Mouse (Mus musculus): ENCODE measurements around the gene Hoxa6.

Hoxa6 gene

DNA sequence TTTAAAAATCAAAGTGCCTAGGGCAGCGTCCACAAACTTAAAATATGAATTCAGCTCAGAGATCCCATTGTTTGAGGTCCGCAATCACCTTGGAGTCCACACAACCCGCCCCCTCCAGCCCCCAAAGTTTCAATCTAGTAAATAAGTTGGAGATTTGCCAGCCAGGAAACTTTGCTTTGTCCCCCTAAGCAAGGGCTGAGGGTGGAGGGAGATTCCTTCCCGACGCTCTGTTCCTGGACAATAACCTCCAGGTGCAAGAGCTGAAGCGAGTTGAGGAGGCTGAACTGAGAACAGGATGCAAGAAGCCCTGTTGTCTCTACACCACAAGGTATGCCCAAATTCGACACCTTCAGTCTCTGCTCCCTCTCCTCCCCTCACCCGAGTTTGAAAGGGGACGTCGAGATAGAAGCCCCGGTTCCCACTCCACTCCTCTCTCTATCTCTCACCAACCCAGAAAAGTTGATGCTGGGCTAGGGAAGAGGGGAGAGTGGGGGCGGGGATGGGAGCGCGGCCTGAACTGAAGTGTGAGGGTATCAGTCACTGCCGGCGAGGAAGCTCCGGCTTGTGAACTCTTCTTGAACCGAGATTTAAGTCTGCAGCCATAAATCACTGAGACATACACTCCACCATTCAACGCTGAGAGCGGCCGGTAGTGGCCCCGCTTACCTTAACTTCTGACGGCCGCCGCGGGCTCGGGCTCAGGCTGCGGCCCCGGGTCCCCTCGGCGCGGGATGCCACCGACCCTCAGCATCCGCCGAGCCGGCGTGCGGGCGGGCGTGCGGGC is 33.4 kb downstream of the Hoxa6 start:
- no peak for DNase-seq

DNA sequence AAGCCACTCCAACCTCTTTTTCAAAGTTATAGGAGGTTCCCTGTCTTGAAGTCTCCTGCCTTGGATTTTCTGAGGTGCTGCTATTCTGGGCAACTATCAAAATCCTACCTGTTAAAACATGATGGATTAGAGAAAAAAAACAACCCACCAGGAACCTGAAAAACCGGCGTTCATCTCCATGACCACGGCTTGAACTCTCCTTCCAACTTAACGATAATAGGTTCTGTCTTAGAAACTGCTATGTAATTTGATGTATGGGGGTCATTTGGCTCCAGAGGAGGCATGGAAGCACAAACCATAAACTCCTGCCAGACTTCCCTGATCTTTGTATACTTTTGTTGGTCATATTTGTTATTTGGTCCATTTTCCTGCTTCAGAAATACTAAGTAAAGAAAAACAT is 34.9 kb downstream of the Hoxa6 start:
- no peak for DNase-seq

DNA sequence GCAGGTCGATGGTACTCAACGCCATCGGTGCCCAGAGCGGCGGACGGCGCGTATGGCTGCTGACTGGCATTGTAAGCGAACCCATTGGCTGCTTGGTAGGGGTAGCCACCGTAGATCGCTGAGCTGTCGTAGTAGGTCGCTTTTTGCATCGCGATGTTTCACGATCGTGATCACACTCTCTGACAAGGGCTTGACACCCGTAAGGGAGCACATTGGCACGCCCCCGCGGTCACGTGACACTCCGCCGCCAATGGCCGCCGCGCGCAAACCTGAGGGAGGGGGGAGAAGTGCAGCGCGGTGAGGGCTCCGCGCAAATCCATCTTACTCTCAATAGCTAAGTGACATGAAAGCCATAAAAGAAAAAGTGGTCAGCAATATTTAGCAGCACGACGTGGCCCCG is 36.0 kb downstream of the Hoxa6 start:
- DNase-seq = no peak

DNA sequence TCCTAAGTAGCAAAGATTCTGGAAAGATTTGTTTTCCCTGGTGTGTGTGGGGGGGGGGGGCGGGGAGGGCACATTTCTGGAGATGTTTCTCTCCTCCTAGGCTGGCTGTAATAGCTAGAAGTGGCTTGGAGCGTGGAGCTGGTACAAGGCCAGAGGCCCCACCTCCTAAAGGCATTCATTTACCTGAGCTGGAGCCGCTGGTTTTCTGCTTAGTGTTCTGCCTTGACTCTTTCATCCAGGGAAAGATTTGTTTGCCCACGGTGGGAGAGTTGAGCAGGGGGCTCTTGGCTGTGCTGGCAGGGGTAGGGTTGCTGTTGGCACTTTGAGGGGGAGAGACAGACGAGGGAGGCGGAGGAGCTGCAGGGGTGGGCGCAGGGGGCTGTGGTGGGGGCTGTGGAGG is 36.6 kb downstream of the Hoxa6 start:
- no peak for DNase-seq

DNA sequence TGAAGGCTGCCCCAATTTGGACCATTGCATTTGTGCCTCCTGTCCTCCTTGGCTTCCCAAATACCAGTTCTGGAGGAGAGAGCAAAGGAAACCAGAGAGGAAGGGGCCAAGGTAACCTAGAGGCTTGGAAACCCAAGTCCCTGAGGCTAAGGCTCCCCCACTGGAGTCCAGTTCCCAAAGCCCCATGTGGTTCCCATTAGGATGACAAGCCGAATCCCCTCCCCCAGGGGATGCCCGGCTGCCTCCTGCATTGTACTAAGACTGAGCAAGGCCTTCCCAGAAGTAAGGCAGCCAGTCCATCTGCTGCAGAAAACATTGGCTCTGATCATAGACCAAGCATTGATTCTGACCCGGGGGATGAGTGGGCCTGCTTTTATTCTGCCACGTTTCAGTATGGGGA is 37.2 kb downstream of the Hoxa6 start:
- no peak for DNase-seq

DNA sequence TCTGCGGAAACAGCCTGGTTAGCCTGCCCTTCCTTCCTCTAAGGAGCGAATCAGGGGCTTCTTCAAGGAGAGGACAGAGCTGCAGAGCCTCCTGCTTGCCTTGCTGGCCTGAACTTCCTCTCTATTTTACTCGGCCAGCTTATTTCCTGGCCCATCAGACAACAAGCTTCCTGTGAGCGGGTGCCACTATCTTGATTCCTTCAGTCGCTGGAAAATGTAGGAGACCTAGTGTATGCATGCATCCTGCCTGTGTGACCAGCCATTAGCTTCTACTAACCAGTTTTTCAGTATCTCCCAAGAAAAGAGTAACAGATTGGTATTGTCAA is 37.7 kb downstream of the Hoxa6 start:
- no peak for DNase-seq

DNA sequence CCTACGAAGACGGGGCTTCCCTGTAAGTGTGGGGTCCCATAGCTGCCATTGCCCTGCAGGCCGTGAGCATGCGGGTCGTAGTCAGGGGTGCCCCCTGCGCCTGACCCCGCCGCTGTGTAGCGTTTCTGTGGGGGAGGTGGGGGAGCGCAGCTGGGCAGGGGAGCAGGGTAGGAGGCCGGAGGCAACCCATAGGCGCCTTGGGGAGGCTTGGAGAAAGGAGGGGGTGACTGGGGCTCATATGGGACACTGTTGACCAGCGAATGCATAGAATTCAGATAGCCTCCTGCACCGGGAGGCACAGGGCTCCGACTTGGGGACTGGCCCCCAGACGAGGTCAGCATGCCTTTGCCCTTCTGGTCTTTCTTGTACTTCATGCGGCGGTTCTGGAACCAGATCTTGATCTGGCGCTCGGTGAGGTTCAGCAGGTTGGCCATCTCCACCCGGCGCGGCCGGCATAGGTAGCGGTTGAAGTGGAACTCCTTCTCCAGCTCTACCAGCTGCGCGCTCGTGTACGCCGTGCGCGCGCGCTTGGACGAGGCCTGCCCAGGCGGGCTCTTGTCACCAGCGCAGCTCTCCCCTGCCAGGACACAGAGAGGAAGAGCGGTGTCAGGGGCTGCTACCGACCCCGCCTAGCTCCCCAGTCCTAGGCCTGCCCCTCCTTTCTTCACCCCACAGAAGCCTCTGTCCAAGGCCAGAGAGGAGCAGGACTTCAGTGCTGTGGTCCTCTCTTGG is 38.2 kb downstream of the Hoxa6 start:
- no peak for DNase-seq

DNA sequence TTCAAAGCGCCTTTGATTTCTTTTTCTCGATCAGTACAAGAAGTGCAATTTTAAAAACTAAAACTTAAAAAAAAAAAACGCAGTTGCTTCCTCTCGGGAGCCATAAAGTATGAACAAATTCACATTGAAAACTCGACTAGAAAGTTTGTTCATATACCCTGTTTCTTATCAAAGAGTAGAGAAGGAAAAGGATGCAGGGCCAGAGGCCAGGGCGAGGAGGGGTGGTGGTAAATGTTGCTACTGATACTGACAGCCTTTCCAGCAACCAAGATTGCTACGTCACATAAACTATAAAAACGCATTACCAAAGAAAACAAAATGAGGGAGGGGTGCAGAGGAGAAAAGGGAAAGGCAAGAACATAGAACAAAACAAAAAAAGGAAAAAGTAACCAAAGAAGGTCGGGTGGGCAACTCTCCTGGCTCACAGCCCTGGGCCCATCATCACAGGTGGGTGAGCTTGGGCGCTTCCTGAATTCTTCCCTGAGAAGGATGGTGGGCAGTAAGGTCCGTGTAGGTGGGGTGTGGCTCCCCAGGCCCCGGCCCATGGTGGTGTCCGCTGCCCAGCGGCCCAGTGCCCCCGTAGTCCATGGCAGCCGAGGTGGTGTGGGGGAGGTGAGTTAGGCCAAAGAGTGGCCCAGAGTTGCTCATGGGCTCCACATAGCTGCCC is 38.9 kb downstream of the Hoxa6 start:
- DNase-seq = no peak

GRCm38 (mm10) chr6:52168191-52169055 is 40.1 kb downstream of the Hoxa6 start:
- no peak for DNase-seq

DNA sequence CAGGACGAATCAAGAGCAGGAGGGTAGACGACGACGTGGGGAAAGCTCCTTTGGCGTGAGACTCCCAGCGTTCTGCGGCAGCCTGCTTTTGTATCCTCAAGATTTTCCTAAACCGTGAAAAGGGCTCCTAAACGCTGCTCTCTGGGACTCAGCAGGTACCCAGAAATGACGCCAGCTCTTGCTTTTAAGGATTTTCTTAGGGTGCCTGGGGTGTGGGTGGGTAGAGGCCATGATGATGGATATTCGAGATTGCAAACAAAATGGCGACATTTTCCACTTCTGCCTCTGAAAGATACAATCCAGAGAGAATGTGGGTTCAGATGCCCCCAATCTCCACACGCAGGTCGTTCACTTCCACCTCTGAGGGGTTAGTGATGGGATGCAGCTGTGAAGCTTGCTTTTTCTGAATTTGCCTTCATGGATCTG is 40.8 kb downstream of the Hoxa6 start:
- no peak for DNase-seq

- DNase-seq = no peak
These were observed 41.3 kb downstream of the Hoxa6 start for GRCm38 (mm10) chr6:52167176-52167575.

GRCm38 (mm10) chr6:52166431-52167077 is 42.0 kb downstream of the Hoxa6 start:
- DNase-seq = no peak

GRCm38 (mm10) chr6:52165441-52166370 is 42.8 kb downstream of the Hoxa6 start:
- DNase-seq = no peak

- no peak for DNase-seq
These were observed 43.7 kb downstream of the Hoxa6 start, which contains the start of gene Hoxa2 for GRCm38 (mm10) chr6:52164626-52165440. TSS of gene Hoxa2 (minus strand) at chr6:52164831.

DNA sequence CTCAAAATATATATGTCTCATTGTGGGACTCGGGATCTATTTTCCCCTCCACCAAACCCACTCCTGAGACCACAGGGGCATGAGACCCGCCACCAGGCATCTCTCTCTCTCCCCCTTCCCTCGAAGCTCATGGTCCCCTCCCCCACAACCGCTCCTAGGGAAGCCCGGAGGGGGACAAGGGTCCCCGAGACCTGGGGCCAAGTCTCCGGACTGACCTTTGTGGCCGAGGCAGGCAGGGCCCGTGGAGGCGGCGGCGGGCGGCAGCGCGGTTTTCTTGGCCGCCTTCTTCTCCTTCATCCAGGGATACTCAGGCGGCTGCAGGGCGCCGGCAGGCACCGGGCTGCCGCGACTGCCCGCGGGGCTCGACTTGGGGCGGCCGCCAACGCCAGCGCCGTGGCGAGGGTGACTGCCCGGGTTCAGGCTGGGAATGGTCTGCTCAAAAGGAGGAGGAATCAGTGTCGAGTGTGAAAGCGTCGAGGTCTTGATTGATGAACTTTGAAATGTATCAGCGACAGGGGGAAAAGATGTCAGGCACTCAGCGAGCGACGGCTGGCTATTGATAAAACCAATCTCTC is 44.4 kb downstream of the Hoxa6 start:
- DNase-seq = no peak

- no peak for DNase-seq
These were observed 45.0 kb downstream of the Hoxa6 start for GRCm38 (mm10) chr6:52163366-52164031.

DNA sequence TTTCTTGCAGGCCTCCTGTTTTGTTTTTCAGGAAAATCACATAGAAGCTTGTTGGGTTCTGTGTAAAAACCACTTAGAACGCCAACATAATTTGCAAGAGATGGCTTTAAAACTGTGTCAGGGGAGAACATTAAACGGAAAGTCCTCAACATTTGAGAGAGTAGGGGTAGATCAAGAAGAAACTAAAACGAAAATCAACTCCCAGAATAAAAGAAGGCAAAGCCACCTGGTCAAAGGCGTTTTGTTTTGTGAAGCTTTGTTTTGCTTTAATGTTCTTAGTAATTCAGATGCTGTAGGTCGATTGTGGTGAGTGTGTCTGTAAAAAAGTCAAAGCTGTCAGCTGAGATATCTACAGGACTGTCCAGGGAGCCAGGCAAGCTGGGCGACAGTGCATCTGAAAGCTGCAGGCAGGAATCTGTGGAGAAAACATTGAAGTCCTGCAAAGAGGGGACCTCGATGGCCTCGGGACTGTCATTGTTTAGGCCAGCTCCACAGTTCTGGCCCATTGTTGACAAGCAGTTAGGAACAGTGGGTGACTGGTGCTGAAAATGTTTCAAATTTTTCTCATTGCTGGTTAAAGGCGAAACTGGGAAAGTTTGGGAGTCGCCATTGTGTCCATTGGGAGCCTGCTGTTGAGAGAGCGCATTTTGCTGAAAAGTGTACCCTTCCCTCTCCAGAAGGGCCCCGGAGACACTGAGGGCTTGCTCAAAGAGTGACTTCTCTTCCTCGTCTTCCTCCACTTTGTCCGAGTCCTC is 45.7 kb downstream of the Hoxa6 start:
- no peak for DNase-seq

DNA sequence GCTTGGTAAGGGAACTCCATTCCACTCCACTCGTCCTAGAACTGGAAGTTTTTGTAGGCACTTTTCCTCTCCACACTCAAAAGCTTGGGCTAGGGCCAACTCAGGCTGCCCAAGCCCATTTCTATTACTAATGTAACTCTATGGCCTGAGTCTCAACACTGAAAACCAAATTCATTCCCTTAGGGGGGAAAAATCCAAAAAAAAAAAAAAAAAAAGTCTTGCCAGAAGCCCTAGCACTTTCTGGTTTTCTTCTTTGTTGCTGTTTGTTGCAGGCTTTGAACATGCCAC is 46.5 kb downstream of the Hoxa6 start:
- DNase-seq = no peak

Data from cerebellum, adult 11 months (tissue).